Mouse (Mus musculus) heart, embryonic 12.5 days (tissue): Measurements from ENCODE around the gene Ckap2l. TPM values are rescaled to one million over a fixed set of nuclear protein-coding genes. Genes with fewer than 3 reads are reported as not detected.

Source experiments
- ATAC-seq: fragments of 200-750 bp; cut with Nextera tagmentation; 2 replicates; pipeline ENCODE4 v1.8.0; 2017; ENCODE audit warnings: moderate TSS enrichment, moderate library complexity; ENCODE audit not compliant: insufficient number of reproducible peaks, low FRiP score
- H3K27ac ChIP-seq: fragments of 300-500 bp; sonication (generic); 2 replicates; pipeline ENCODE4 v1.5.1; 2016; ENCODE audit warnings: mild to moderate bottlenecking, moderate library complexity; ENCODE audit not compliant: poor library complexity, severe bottlenecking
- H3K27me3 ChIP-seq: fragments of 300-500 bp; sonication (generic); replicated peaks from 2 replicates; pipeline ENCODE4 v1.6.1; 2016; ENCODE audit warnings: mild to moderate bottlenecking, moderate library complexity
- H3K36me3 ChIP-seq: fragments of 300-500 bp; sonication (generic); 2 replicates; pipeline ENCODE4 v1.6.1; 2016; ENCODE audit warnings: mild to moderate bottlenecking, moderate library complexity
- H3K4me1 ChIP-seq: fragments of 300-500 bp; sonication (generic); replicated peaks from 2 replicates; pipeline ENCODE4 v1.6.1; 2016; ENCODE audit warnings: mild to moderate bottlenecking
- H3K4me2 ChIP-seq: fragments of 300-500 bp; sonication (generic); 2 replicates; pipeline ENCODE4 v1.6.1; 2016; ENCODE audit warnings: mild to moderate bottlenecking, moderate library complexity
- H3K4me3 ChIP-seq: fragments of 300-500 bp; sonication (generic); 2 replicates; pipeline ENCODE4 v1.5.1; 2016; ENCODE audit warnings: mild to moderate bottlenecking
- H3K9ac ChIP-seq: fragments of 300-500 bp; sonication (generic); 2 replicates; pipeline ENCODE4 v1.6.1; 2016; ENCODE audit warnings: mild to moderate bottlenecking, moderate library complexity
- H3K9me3 ChIP-seq: fragments of 300-500 bp; sonication (generic); replicated peaks from 2 replicates; pipeline ENCODE4 v1.6.1; 2016; ENCODE audit warnings: mild to moderate bottlenecking, moderate library complexity
- WGBS: fragments of 180-500 bp; shearing (Covaris S2); methylation state at CpG from one replicate; pipeline ENCODE4 v1.1.7; 2016; 5-methylcytosine and 5-hydroxymethylcytosine counted together
- polyA plus RNA-seq: library from polyadenylated mRNA; unstranded; fragments of >200 nt; fragmentation: Nextera tagmentation; extraction: Ambion mirVana; gene quantifications from 2 replicates; pipeline ENCODE4 v1.2.1, GENCODE M21; 2016

Gene Ckap2l
- polyA plus RNA-seq, 1 experiment from 2014 or later, result 47.3 TPM

- peak overlapping the region; percentile 42 for H3K4me2 ChIP-seq
- peaks cover 8% of the 10 kb centered on the region; the same call in 1 of the 2 replicates for H3K4me1 ChIP-seq
- H3K27me3 ChIP-seq, result no peaks in the 10 kb centered on the region
- peak; percentile 69 for ATAC-seq
- peak overlapping the region; percentile 24 for H3K27ac ChIP-seq
- WGBS, result 13% methylated on average over 9 of the region's 9 CpGs
- peak overlapping the region; percentile 18; the same call in 1 of the 2 replicates for H3K4me3 ChIP-seq
- H3K9me3 ChIP-seq, result no peaks in the 10 kb centered on the region
- H3K36me3 ChIP-seq, result no peaks in the 10 kb centered on the region
- H3K9ac ChIP-seq, result peak overlapping the region; percentile 63; the same call in 1 of the 2 replicates
Measured at GRCm38 (mm10) chr2:129233803-129234477, 63.1 kb downstream of the Ckap2l start.

GRCm38 (mm10) chr2:129233218-129233617 is 63.8 kb downstream of the Ckap2l start:
- peak overlapping the region; percentile 24 for H3K27ac ChIP-seq
- no peak for ATAC-seq
- 85% methylated on average over 1 of the region's 1 CpGs for WGBS
- no peak overlapping the region for H3K4me3 ChIP-seq
- no peak overlapping the region for H3K9ac ChIP-seq
- no peaks in the 10 kb centered on the region for H3K36me3 ChIP-seq
- H3K27me3 ChIP-seq, result no peaks in the 10 kb centered on the region
- H3K9me3 ChIP-seq, result no peaks in the 10 kb centered on the region
- H3K4me2 ChIP-seq, result peak overlapping the region; percentile 42
- peaks cover 8% of the 10 kb centered on the region; the same call in 1 of the 2 replicates for H3K4me1 ChIP-seq

GRCm38 (mm10) chr2:129232484-129232883 is 64.5 kb downstream of the Ckap2l start:
- Histone ChIP-seq H3K4me1 (peaks cover 8% of the 10 kb centered on the region; the same call in 1 of the 2 replicates), H3K27ac (peak overlapping the region; percentile 56), H3K9me3 (no peaks in the 10 kb centered on the region), H3K36me3 (no peaks in the 10 kb centered on the region), H3K4me3 (no peak overlapping the region), H3K4me2 (peak overlapping the region; percentile 33; the same call in 1 of the 2 replicates), H3K27me3 (no peaks in the 10 kb centered on the region), H3K9ac (no peak overlapping the region)
- 72% methylated on average over 9 of the region's 9 CpGs for WGBS
- ATAC-seq, result peak; percentile 82

GRCm38 (mm10) chr2:129232023-129232422 is 65.0 kb downstream of the Ckap2l start:
- Histone ChIP-seq H3K9ac (no peak overlapping the region), H3K27ac (no peak overlapping the region), H3K4me1 (peaks cover 8% of the 10 kb centered on the region; the same call in 1 of the 2 replicates), H3K36me3 (no peaks in the 10 kb centered on the region), H3K27me3 (no peaks in the 10 kb centered on the region), H3K4me2 (no peak overlapping the region), H3K9me3 (no peaks in the 10 kb centered on the region), H3K4me3 (no peak overlapping the region)
- ATAC-seq, result no peak
- WGBS, result 51% methylated on average over 4 of the region's 4 CpGs

- Histone ChIP-seq H3K9ac (no peak overlapping the region), H3K4me2 (no peak overlapping the region), H3K4me1 (peaks cover 13% of the 10 kb centered on the region), H3K4me3 (no peak overlapping the region), H3K27ac (no peak overlapping the region; the same call in 1 of the 2 replicates), H3K9me3 (no peaks in the 10 kb centered on the region), H3K36me3 (no peaks in the 10 kb centered on the region), H3K27me3 (no peaks in the 10 kb centered on the region)
- 90% methylated on average over 7 of the region's 7 CpGs for whole genome bisulfite sequencing
- ATAC-seq, result no peak
Measured at GRCm38 (mm10) chr2:129229316-129229715, 67.7 kb downstream of the Ckap2l start.

GRCm38 (mm10) chr2:129228571-129228970 is 68.4 kb downstream of the Ckap2l start:
- ATAC-seq, result no peak
- Histone ChIP-seq H3K27me3 (no peaks in the 10 kb centered on the region), H3K4me3 (no peak overlapping the region), H3K36me3 (no peaks in the 10 kb centered on the region), H3K9ac (no peak overlapping the region), H3K4me2 (no peak overlapping the region), H3K4me1 (peaks cover 8% of the 10 kb centered on the region; the same call in 1 of the 2 replicates), H3K9me3 (no peaks in the 10 kb centered on the region), H3K27ac (no peak overlapping the region)
- 85% methylated on average over 4 of the region's 4 CpGs for WGBS

- Histone ChIP-seq H3K4me2 (no peak overlapping the region), H3K36me3 (no peaks in the 10 kb centered on the region), H3K4me1 (peaks cover 8% of the 10 kb centered on the region; the same call in 1 of the 2 replicates), H3K9ac (no peak overlapping the region), H3K9me3 (no peaks in the 10 kb centered on the region), H3K27ac (peak overlapping the region; percentile 55), H3K27me3 (no peaks in the 10 kb centered on the region), H3K4me3 (no peak overlapping the region)
- ATAC-seq, result peak; percentile 82
- 43% methylated on average over 6 of the region's 7 CpGs for WGBS
Measured at GRCm38 (mm10) chr2:129227709-129228108, 69.3 kb downstream of the Ckap2l start.

- ATAC-seq, result no peak; the same call in 1 of the 2 replicates
- H3K9ac ChIP-seq, result no peak overlapping the region; the same call in 1 of the 2 replicates
- H3K4me1 ChIP-seq, result peaks cover 8% of the 10 kb centered on the region; the same call in 1 of the 2 replicates
- WGBS, result 74% methylated on average over 7 of the region's 7 CpGs
- H3K4me2 ChIP-seq, result peak overlapping the region; percentile 7; the same call in 1 of the 2 replicates
- peak overlapping the region; percentile 55 for H3K27ac ChIP-seq
- H3K27me3 ChIP-seq, result no peaks in the 10 kb centered on the region
- no peaks in the 10 kb centered on the region for H3K9me3 ChIP-seq
- H3K36me3 ChIP-seq, result no peaks in the 10 kb centered on the region
- no peak overlapping the region for H3K4me3 ChIP-seq
Measured at GRCm38 (mm10) chr2:129227011-129227529, 69.9 kb downstream of the Ckap2l start.

GRCm38 (mm10) chr2:129226296-129226851 is 70.6 kb downstream of the Ckap2l start:
- peak; percentile 92 for ATAC-seq
- H3K4me3 ChIP-seq, result no peak overlapping the region
- H3K36me3 ChIP-seq, result no peaks in the 10 kb centered on the region
- no peaks in the 10 kb centered on the region for H3K9me3 ChIP-seq
- peak overlapping the region; percentile 7; the same call in 1 of the 2 replicates for H3K4me2 ChIP-seq
- 48% methylated on average over 11 of the region's 11 CpGs for WGBS
- no peaks in the 10 kb centered on the region for H3K27me3 ChIP-seq
- H3K9ac ChIP-seq, result no peak overlapping the region
- H3K4me1 ChIP-seq, result peaks cover 8% of the 10 kb centered on the region; the same call in 1 of the 2 replicates
- H3K27ac ChIP-seq, result peak overlapping the region; percentile 55

GRCm38 (mm10) chr2:129225251-129225819 is 71.7 kb downstream of the Ckap2l start:
- Histone ChIP-seq H3K9me3 (no peaks in the 10 kb centered on the region), H3K27me3 (no peaks in the 10 kb centered on the region), H3K9ac (no peak overlapping the region), H3K4me2 (0 out of 2 replicates have a peak overlapping the region, but pooled peaks have one; percentile 4), H3K4me1 (peaks cover 8% of the 10 kb centered on the region; the same call in 1 of the 2 replicates), H3K36me3 (no peaks in the 10 kb centered on the region), H3K27ac (peak overlapping the region; percentile 55), H3K4me3 (no peak overlapping the region)
- WGBS, result 82% methylated on average over 17 of the region's 17 CpGs
- no peak for ATAC-seq

- Histone ChIP-seq H3K4me2 (no peak overlapping the region), H3K27me3 (no peaks in the 10 kb centered on the region), H3K36me3 (no peaks in the 10 kb centered on the region), H3K27ac (no peak overlapping the region), H3K4me3 (no peak overlapping the region), H3K4me1 (peaks cover 8% of the 10 kb centered on the region; the same call in 1 of the 2 replicates), H3K9ac (no peak overlapping the region), H3K9me3 (no peaks in the 10 kb centered on the region)
- ATAC-seq, result no peak
- WGBS, result 70% methylated on average over 4 of the region's 4 CpGs
Measured at GRCm38 (mm10) chr2:129224178-129224577, 72.8 kb downstream of the Ckap2l start.
